Mouse (Mus musculus) macrophage (primary cell): ENCODE results near the gene Ubac1. TPM values are rescaled to one million over a fixed set of nuclear protein-coding genes. Genes with fewer than 3 reads are reported as not detected.
A peak's percentile ranks its signal among the peaks of the same experiment; 100 is the strongest.

Source experiments
- H3K27ac ChIP-seq: fragments of 350-480 bp; formaldehyde crosslinking; 2 replicates; pipeline ENCODE4 v1.9.0; 2021
- H3K36me3 ChIP-seq: fragments of 350-480 bp; formaldehyde crosslinking; 2 replicates; pipeline ENCODE4 v1.9.0; 2021; ENCODE audit errors: inconsistent target
- H3K4me3 ChIP-seq: fragments of 350-480 bp; formaldehyde crosslinking; 2 replicates; pipeline ENCODE4 v1.9.0; 2021; ENCODE audit errors: inconsistent target
- H3K79me2 ChIP-seq: fragments of 350-480 bp; formaldehyde crosslinking; 2 replicates; pipeline ENCODE4 v1.9.0; 2021; ENCODE audit errors: inconsistent target
- WGBS: methylation state at CpG from one replicate; pipeline ENCODE4 v1.1.7; 2026; ENCODE audit warnings: inconsistent platforms; ENCODE audit not compliant: missing documents; 5-methylcytosine and 5-hydroxymethylcytosine counted together
- polyA plus RNA-seq: library from polyadenylated mRNA; stranded (reverse); fragments of 250-400 nt; gene quantifications from 3 replicates; pipeline ENCODE4 v1.2.4, GENCODE M21; 2018; ENCODE audit warnings: inconsistent platforms
- total RNA-seq, 78 experiments: library from RNA; depleted of rRNA; stranded (reverse); fragments of 250-400 nt; gene quantifications; 1 replicate in 9 of 78; 2 replicates in 24 of 78; 3 replicates in 43 of 78; 4 replicates in 2 of 78; pipeline ENCODE4 v1.2.4; 2018; ENCODE audit warnings: inconsistent platforms in 56 of 78

The Ubac1 gene
- total RNA-seq (2018; cell fraction: chromatin; rRNA removed) = 10 to 100 TPM in 24 of 26 experiments, 1 to 10 TPM in 2; 8.6 to 84.8 (median 36.5) TPM
- 10 to 100 TPM; 13.6 to 29.3 (median 25.1) TPM for total RNA-seq (2018; cell fraction: cytosol; rRNA removed)
- total RNA-seq (2018; cell fraction: nucleus; rRNA removed) = 10 to 100 TPM in 23 of 26 experiments, 1 to 10 TPM in 3; 9.4 to 50.4 (median 23.9) TPM
- 16.6 to 30.2 TPM (median 21.0 TPM) in 3 replicates for polyA plus RNA-seq

GRCm38 (mm10) chr2:26021561-26022257, at the start of gene Ubac1:
Ubac1 (minus strand) TSS chr2:26021747.
- Histone ChIP-seq H3K79me2 (peaks cover 39% of the 10 kb centered on the region), H3K36me3 (no peaks in the 10 kb centered on the region), H3K27ac (peak within 1 kb of the TSS; percentile 34), H3K4me3 (peak within 1 kb of the TSS; percentile 75)
- 7% methylated on average over 48 of the region's 50 CpGs for WGBS

GRCm38 (mm10) chr2:26068592-26068991, 47.0 kb upstream of the Ubac1 start:
- Histone ChIP-seq H3K27ac (no peak overlapping the region), H3K79me2 (no peaks in the 10 kb centered on the region), H3K36me3 (no peaks in the 10 kb centered on the region), H3K4me3 (no peak overlapping the region)
- 78% methylated on average over 1 of the region's 1 CpGs for WGBS

- H3K36me3 ChIP-seq = no peaks in the 10 kb centered on the region
- 33% methylated on average over 7 of the region's 7 CpGs for WGBS
- no peaks in the 10 kb centered on the region for H3K79me2 ChIP-seq
- H3K4me3 ChIP-seq = no peak overlapping the region
- no peak overlapping the region for H3K27ac ChIP-seq
Measured at GRCm38 (mm10) chr2:26068175-26068574, 46.6 kb upstream of the Ubac1 start.

GRCm38 (mm10) chr2:26066527-26066926, 45.0 kb upstream of the Ubac1 start:
- H3K36me3 ChIP-seq = no peaks in the 10 kb centered on the region; the same call in 1 of the 2 replicates
- no peaks in the 10 kb centered on the region for H3K79me2 ChIP-seq
- no peak overlapping the region for H3K4me3 ChIP-seq
- 91% methylated on average over 14 of the region's 14 CpGs for WGBS
- H3K27ac ChIP-seq = no peak overlapping the region

- whole genome bisulfite sequencing = 92% methylated on average over 13 of the region's 13 CpGs
- Histone ChIP-seq H3K27ac (no peak overlapping the region), H3K79me2 (no peaks in the 10 kb centered on the region), H3K36me3 (peaks cover 20% of the 10 kb centered on the region), H3K4me3 (no peak overlapping the region)
Measured at GRCm38 (mm10) chr2:26062742-26063427, 41.3 kb upstream of the Ubac1 start.

- Histone ChIP-seq H3K79me2 (no peaks in the 10 kb centered on the region), H3K36me3 (peaks cover 20% of the 10 kb centered on the region), H3K4me3 (no peak overlapping the region), H3K27ac (no peak overlapping the region)
- WGBS = 79% methylated on average over 4 of the region's 4 CpGs
Measured at GRCm38 (mm10) chr2:26062241-26062640, 40.7 kb upstream of the Ubac1 start.

GRCm38 (mm10) chr2:26061018-26061666, 39.6 kb upstream of the Ubac1 start:
- H3K79me2 ChIP-seq = no peaks in the 10 kb centered on the region
- 81% methylated on average over 21 of the region's 21 CpGs for WGBS
- no peak overlapping the region for H3K27ac ChIP-seq
- H3K4me3 ChIP-seq = no peak overlapping the region
- peaks cover 20% of the 10 kb centered on the region for H3K36me3 ChIP-seq

- peaks cover 20% of the 10 kb centered on the region for H3K36me3 ChIP-seq
Measured at GRCm38 (mm10) chr2:26057053-26057452, 35.5 kb upstream of the Ubac1 start.

GRCm38 (mm10) chr2:26056226-26056625, 34.7 kb upstream of the Ubac1 start:
- H3K36me3 ChIP-seq = peaks cover 18% of the 10 kb centered on the region
- 87% methylated on average over 5 of the region's 5 CpGs for WGBS
- H3K79me2 ChIP-seq = no peaks in the 10 kb centered on the region
- H3K4me3 ChIP-seq = no peak overlapping the region
- H3K27ac ChIP-seq = no peak overlapping the region

More at GRCm38 (mm10) chr2:26057053-26057452, 35.5 kb upstream of the Ubac1 start:
- H3K4me3 ChIP-seq = no peak overlapping the region
- 90% methylated on average over 7 of the region's 7 CpGs for WGBS
- no peak overlapping the region for H3K27ac ChIP-seq
- H3K79me2 ChIP-seq = no peaks in the 10 kb centered on the region

GRCm38 (mm10) chr2:26055747-26056102, 34.2 kb upstream of the Ubac1 start:
- H3K27ac ChIP-seq = no peak overlapping the region
- H3K79me2 ChIP-seq = no peaks in the 10 kb centered on the region
- 49% methylated on average over 2 of the region's 2 CpGs for WGBS
- peaks cover 13% of the 10 kb centered on the region for H3K36me3 ChIP-seq
- H3K4me3 ChIP-seq = no peak overlapping the region

- 63% methylated on average over 8 of the region's 8 CpGs for WGBS
- Histone ChIP-seq H3K4me3 (no peak overlapping the region), H3K27ac (no peak overlapping the region), H3K79me2 (no peaks in the 10 kb centered on the region), H3K36me3 (peaks cover 8% of the 10 kb centered on the region)
Measured at GRCm38 (mm10) chr2:26055046-26055746, 33.6 kb upstream of the Ubac1 start.

- Histone ChIP-seq H3K27ac (no peak overlapping the region), H3K79me2 (no peaks in the 10 kb centered on the region), H3K36me3 (no peaks in the 10 kb centered on the region), H3K4me3 (no peak overlapping the region)
- 86% methylated on average over 4 of the region's 4 CpGs for WGBS
Measured at GRCm38 (mm10) chr2:26052806-26053205, 31.3 kb upstream of the Ubac1 start.

- Histone ChIP-seq H3K27ac (no peak overlapping the region), H3K79me2 (no peaks in the 10 kb centered on the region), H3K4me3 (no peak overlapping the region), H3K36me3 (no peaks in the 10 kb centered on the region)
- WGBS = 77% methylated on average over 5 of the region's 5 CpGs
Measured at GRCm38 (mm10) chr2:26048816-26049215, 27.3 kb upstream of the Ubac1 start.

GRCm38 (mm10) chr2:26044216-26044615, 22.7 kb upstream of the Ubac1 start:
- H3K36me3 ChIP-seq = no peaks in the 10 kb centered on the region
- 91% methylated on average over 9 of the region's 9 CpGs for WGBS
- H3K79me2 ChIP-seq = no peaks in the 10 kb centered on the region
- no peak overlapping the region for H3K27ac ChIP-seq
- H3K4me3 ChIP-seq = no peak overlapping the region
